Mouse (Mus musculus) midbrain, embryonic 13.5 days (tissue): ENCODE results near the gene Ppt2. TPM values are rescaled to one million over a fixed set of nuclear protein-coding genes. Genes with fewer than 3 reads are reported as not detected.

Source experiments
- ATAC-seq: fragments of 200-750 bp; cut with Nextera tagmentation; 2 replicates; pipeline ENCODE4 v1.8.0; 2017; ENCODE audit warnings: mild to moderate bottlenecking, moderate TSS enrichment, moderate library complexity
- H3K27ac ChIP-seq: fragments of 300-500 bp; sonication (generic); 2 replicates; pipeline ENCODE4 v1.5.1; 2015; ENCODE audit warnings: inconsistent platforms, mild to moderate bottlenecking, moderate library complexity
- H3K27me3 ChIP-seq: fragments of 300-500 bp; sonication (generic); 2 replicates; pipeline ENCODE4 v1.6.1; 2015; ENCODE audit warnings: mild to moderate bottlenecking, inconsistent platforms
- H3K36me3 ChIP-seq: fragments of 300-500 bp; sonication (generic); 2 replicates; pipeline ENCODE4 v1.6.1; 2015; ENCODE audit warnings: mild to moderate bottlenecking, inconsistent platforms
- H3K4me1 ChIP-seq: fragments of 300-500 bp; sonication (generic); replicated peaks from 2 replicates; pipeline ENCODE4 v1.6.1; 2015; ENCODE audit warnings: inconsistent platforms
- H3K4me2 ChIP-seq: fragments of 300-500 bp; sonication (generic); replicated peaks from 2 replicates; pipeline ENCODE4 v1.6.1; 2015; ENCODE audit warnings: moderate library complexity, mild to moderate bottlenecking, inconsistent platforms
- H3K4me3 ChIP-seq: fragments of 300-500 bp; sonication (generic); replicated peaks from 2 replicates; pipeline ENCODE4 v1.5.1; 2015; ENCODE audit warnings: mild to moderate bottlenecking, inconsistent platforms
- H3K9ac ChIP-seq: fragments of 300-500 bp; sonication (generic); replicated peaks from 2 replicates; pipeline ENCODE4 v1.6.1; 2015; ENCODE audit warnings: mild to moderate bottlenecking, inconsistent platforms
- H3K9me3 ChIP-seq: fragments of 300-500 bp; sonication (generic); 2 replicates; pipeline ENCODE4 v1.6.1; 2016; ENCODE audit warnings: mild to moderate bottlenecking, inconsistent platforms
- WGBS: fragments of 180-500 bp; shearing (Covaris S2); methylation state at CpG from one replicate; pipeline ENCODE4 v1.1.7; 2015; 5-methylcytosine and 5-hydroxymethylcytosine counted together
- polyA plus RNA-seq: library from polyadenylated mRNA; unstranded; fragments of >200 nt; fragmentation: Nextera tagmentation; extraction: Ambion mirVana; gene quantifications from 2 replicates; pipeline ENCODE4 v1.2.1, GENCODE M21; 2015

Gene Ppt2
- polyA plus RNA-seq, 1 experiment from 2014 or later = 23.3 TPM

GRCm38 (mm10) chr17:34630761-34631301 lies 2.5 kb upstream of the Ppt2 start:
- H3K4me2 ChIP-seq = peak overlapping the region; percentile 91
- H3K27me3 ChIP-seq = peaks cover 34% of the 10 kb centered on the region
- H3K9ac ChIP-seq = peak overlapping the region; percentile 83
- H3K4me3 ChIP-seq = peak overlapping the region; percentile 80
- no peaks in the 10 kb centered on the region for H3K9me3 ChIP-seq
- H3K36me3 ChIP-seq = no peaks in the 10 kb centered on the region
- H3K27ac ChIP-seq = no peak overlapping the region
- 2% methylated on average over 45 of the region's 48 CpGs for WGBS
- peaks cover 60% of the 10 kb centered on the region for H3K4me1 ChIP-seq
- no peak for ATAC-seq

GRCm38 (mm10) chr17:34629796-34630603 lies 1.7 kb upstream of the Ppt2 start:
- Histone ChIP-seq H3K4me1 (peaks cover 65% of the 10 kb centered on the region), H3K36me3 (0 out of 2 replicates have a peak, but pooled peaks cover 3% of the 10 kb centered on the region), H3K9ac (peak overlapping the region; percentile 83), H3K4me2 (peak overlapping the region; percentile 91), H3K4me3 (peak overlapping the region; percentile 80), H3K9me3 (no peaks in the 10 kb centered on the region), H3K27ac (peak overlapping the region; percentile 94), H3K27me3 (peaks cover 34% of the 10 kb centered on the region)
- WGBS = 13% methylated on average over 12 of the region's 12 CpGs
- ATAC-seq = no peak

- under 1% methylated on average over 16 of the region's 16 CpGs for WGBS
- peak; percentile 34; the same call in 1 of the 2 replicates for ATAC-seq
- Histone ChIP-seq H3K27me3 (peaks cover 34% of the 10 kb centered on the region), H3K4me2 (peak within 1 kb of the TSS; percentile 91), H3K4me1 (peaks cover 65% of the 10 kb centered on the region), H3K27ac (peak within 1 kb of the TSS; percentile 94), H3K9me3 (no peaks in the 10 kb centered on the region), H3K9ac (peak within 1 kb of the TSS; percentile 83), H3K36me3 (0 out of 2 replicates have a peak, but pooled peaks cover 3% of the 10 kb centered on the region), H3K4me3 (peak within 1 kb of the TSS; percentile 80)
These were observed 976 bp upstream of the Ppt2 start, which contains the start of gene Prrt1 for GRCm38 (mm10) chr17:34629221-34629751. TSS of gene Prrt1 (plus strand) at chr17:34629533.

GRCm38 (mm10) chr17:34628644-34628967 lies 296 bp upstream of the Ppt2 start:
- Histone ChIP-seq H3K9ac (peak overlapping the region; percentile 83), H3K4me2 (peak overlapping the region; percentile 91), H3K4me3 (peak overlapping the region; percentile 80), H3K36me3 (peaks cover 3% of the 10 kb centered on the region; the same call in 1 of the 2 replicates), H3K4me1 (peaks cover 65% of the 10 kb centered on the region), H3K9me3 (no peaks in the 10 kb centered on the region), H3K27me3 (peaks cover 34% of the 10 kb centered on the region), H3K27ac (peak overlapping the region; percentile 94)
- no peak for ATAC-seq
- WGBS = 11% methylated on average over 5 of the region's 5 CpGs

- Histone ChIP-seq H3K9ac (peak overlapping the region; percentile 83), H3K4me3 (peak overlapping the region; percentile 80), H3K4me1 (peaks cover 63% of the 10 kb centered on the region), H3K36me3 (peaks cover 9% of the 10 kb centered on the region), H3K27ac (peak overlapping the region; percentile 94), H3K27me3 (peaks cover 25% of the 10 kb centered on the region), H3K9me3 (no peaks in the 10 kb centered on the region), H3K4me2 (peak overlapping the region; percentile 91)
- peak; percentile 76 for ATAC-seq
- under 1% methylated on average over 44 of the region's 45 CpGs for WGBS
These were observed 992 bp downstream of the Ppt2 start for GRCm38 (mm10) chr17:34627093-34627942.

- H3K9ac ChIP-seq = peak overlapping the region; percentile 83
- H3K27me3 ChIP-seq = peaks cover 20% of the 10 kb centered on the region
- H3K36me3 ChIP-seq = peaks cover 14% of the 10 kb centered on the region
- H3K4me2 ChIP-seq = peak overlapping the region; percentile 91
- H3K4me3 ChIP-seq = peak overlapping the region; percentile 80
- H3K4me1 ChIP-seq = peaks cover 57% of the 10 kb centered on the region
- H3K27ac ChIP-seq = peak overlapping the region; percentile 94
- under 1% methylated on average over 18 of the region's 18 CpGs for WGBS
- H3K9me3 ChIP-seq = no peaks in the 10 kb centered on the region
- peak; percentile 38 for ATAC-seq
These were observed 1.6 kb downstream of the Ppt2 start for GRCm38 (mm10) chr17:34626773-34627092.

GRCm38 (mm10) chr17:34626062-34626772 lies 2.1 kb downstream of the Ppt2 start:
- ATAC-seq = no peak; the same call in 1 of the 2 replicates
- H3K9ac ChIP-seq = peak overlapping the region; percentile 83
- H3K27ac ChIP-seq = peak overlapping the region; percentile 94
- 50% methylated on average over 16 of the region's 16 CpGs for WGBS
- peaks cover 19% of the 10 kb centered on the region for H3K36me3 ChIP-seq
- peaks cover 52% of the 10 kb centered on the region for H3K4me1 ChIP-seq
- H3K27me3 ChIP-seq = peaks cover 15% of the 10 kb centered on the region
- no peaks in the 10 kb centered on the region for H3K9me3 ChIP-seq
- H3K4me2 ChIP-seq = peak overlapping the region; percentile 91
- H3K4me3 ChIP-seq = peak overlapping the region; percentile 80

GRCm38 (mm10) chr17:34624981-34625380 lies 3.3 kb downstream of the Ppt2 start:
- Histone ChIP-seq H3K36me3 (peaks cover 31% of the 10 kb centered on the region), H3K4me2 (no peak overlapping the region), H3K4me3 (no peak overlapping the region), H3K9me3 (no peaks in the 10 kb centered on the region), H3K9ac (no peak overlapping the region), H3K27me3 (peaks cover 2% of the 10 kb centered on the region), H3K4me1 (peaks cover 39% of the 10 kb centered on the region), H3K27ac (no peak overlapping the region)
- no peak for ATAC-seq
- WGBS = 92% methylated on average over 3 of the region's 3 CpGs

- Histone ChIP-seq H3K4me1 (peaks cover 21% of the 10 kb centered on the region), H3K9me3 (no peaks in the 10 kb centered on the region), H3K9ac (no peak overlapping the region), H3K36me3 (peaks cover 34% of the 10 kb centered on the region), H3K4me2 (no peak overlapping the region), H3K27me3 (no peaks in the 10 kb centered on the region), H3K27ac (no peak overlapping the region), H3K4me3 (no peak overlapping the region)
- no peak for ATAC-seq
- WGBS = 89% methylated on average over 9 of the region's 9 CpGs
These were observed 5.1 kb downstream of the Ppt2 start for GRCm38 (mm10) chr17:34623161-34623560.

GRCm38 (mm10) chr17:34621006-34621405 lies 7.3 kb downstream of the Ppt2 start:
- no peak for ATAC-seq
- WGBS = 87% methylated on average over 8 of the region's 8 CpGs
- no peak overlapping the region for H3K4me3 ChIP-seq

GRCm38 (mm10) chr17:34618999-34619398 lies 9.3 kb downstream of the Ppt2 start:
- WGBS = 11% methylated on average over 6 of the region's 6 CpGs
- no peak for ATAC-seq
- H3K9ac ChIP-seq = no peak overlapping the region
- no peak overlapping the region for H3K4me3 ChIP-seq
- no peaks in the 10 kb centered on the region for H3K27me3 ChIP-seq
- H3K9me3 ChIP-seq = no peaks in the 10 kb centered on the region
- no peak overlapping the region for H3K4me2 ChIP-seq
- H3K36me3 ChIP-seq = peaks cover 68% of the 10 kb centered on the region
- no peaks in the 10 kb centered on the region for H3K4me1 ChIP-seq
- no peak overlapping the region for H3K27ac ChIP-seq

More at GRCm38 (mm10) chr17:34621006-34621405, 7.3 kb downstream of the Ppt2 start:
- H3K27me3 ChIP-seq = no peaks in the 10 kb centered on the region
- no peak overlapping the region for H3K27ac ChIP-seq
- H3K9ac ChIP-seq = no peak overlapping the region
- peaks cover 50% of the 10 kb centered on the region for H3K36me3 ChIP-seq
- peaks cover 7% of the 10 kb centered on the region for H3K4me1 ChIP-seq
- no peaks in the 10 kb centered on the region for H3K9me3 ChIP-seq
- no peak overlapping the region for H3K4me2 ChIP-seq
